Mouse (Mus musculus) kidney, embryonic 15.5 days (tissue): ENCODE data around the gene Ppp4c. TPM values are rescaled to one million over a fixed set of nuclear protein-coding genes. Genes with fewer than 3 reads are reported as not detected.
A peak's percentile ranks its signal among the peaks of the same experiment; 100 is the strongest.
"Not testable (repeated sequence)": the region's sequence is repeated elsewhere in the genome, so short reads cannot be mapped to it uniquely, and the experiment has no call there.

ENCODE experiments used
- ATAC-seq: fragments of 200-750 bp; cut with Nextera tagmentation; replicated peaks from 2 replicates; pipeline ENCODE4 v1.8.0; 2017; ENCODE audit warnings: moderate TSS enrichment; ENCODE audit not compliant: low FRiP score
- H3K27ac ChIP-seq: fragments of 300-500 bp; sonication (generic); 2 replicates; pipeline ENCODE4 v1.5.1; 2015; ENCODE audit warnings: mild to moderate bottlenecking, inconsistent platforms
- H3K27me3 ChIP-seq: fragments of 300-500 bp; sonication (generic); 2 replicates; pipeline ENCODE4 v1.6.1; 2015; ENCODE audit warnings: inconsistent platforms
- H3K36me3 ChIP-seq: fragments of 300-500 bp; sonication (generic); 2 replicates; pipeline ENCODE4 v1.6.1; 2015; ENCODE audit warnings: inconsistent platforms
- H3K4me1 ChIP-seq: fragments of 300-500 bp; sonication (generic); 2 replicates; pipeline ENCODE4 v1.6.1; 2015; ENCODE audit warnings: inconsistent platforms
- H3K4me2 ChIP-seq: fragments of 300-500 bp; sonication (generic); 2 replicates; pipeline ENCODE4 v1.6.1; 2015; ENCODE audit warnings: moderate library complexity, mild to moderate bottlenecking, inconsistent platforms
- H3K4me3 ChIP-seq: fragments of 300-500 bp; sonication (generic); replicated peaks from 2 replicates; pipeline ENCODE4 v1.5.1; 2015; ENCODE audit warnings: mild to moderate bottlenecking, inconsistent platforms
- H3K9ac ChIP-seq: fragments of 300-500 bp; sonication (generic); 2 replicates; pipeline ENCODE4 v1.6.1; 2015; ENCODE audit warnings: mild to moderate bottlenecking, inconsistent platforms
- H3K9me3 ChIP-seq: fragments of 300-500 bp; sonication (generic); replicated peaks from 2 replicates; pipeline ENCODE4 v1.6.1; 2016; ENCODE audit warnings: inconsistent platforms
- WGBS: fragments of 180-500 bp; shearing (Covaris S2); methylation state at CpG from one replicate; pipeline ENCODE4 v1.1.7; 2015; ENCODE audit warnings: mixed read lengths; 5-methylcytosine and 5-hydroxymethylcytosine counted together
- polyA plus RNA-seq: library from polyadenylated mRNA; unstranded; fragments of >200 nt; fragmentation: Nextera tagmentation; extraction: Ambion mirVana; gene quantifications from 2 replicates; pipeline ENCODE4 v1.2.1, GENCODE M21; 2015

Gene Ppp4c
- polyA plus RNA-seq, 1 experiment from 2014 or later = 272 TPM

DNA sequence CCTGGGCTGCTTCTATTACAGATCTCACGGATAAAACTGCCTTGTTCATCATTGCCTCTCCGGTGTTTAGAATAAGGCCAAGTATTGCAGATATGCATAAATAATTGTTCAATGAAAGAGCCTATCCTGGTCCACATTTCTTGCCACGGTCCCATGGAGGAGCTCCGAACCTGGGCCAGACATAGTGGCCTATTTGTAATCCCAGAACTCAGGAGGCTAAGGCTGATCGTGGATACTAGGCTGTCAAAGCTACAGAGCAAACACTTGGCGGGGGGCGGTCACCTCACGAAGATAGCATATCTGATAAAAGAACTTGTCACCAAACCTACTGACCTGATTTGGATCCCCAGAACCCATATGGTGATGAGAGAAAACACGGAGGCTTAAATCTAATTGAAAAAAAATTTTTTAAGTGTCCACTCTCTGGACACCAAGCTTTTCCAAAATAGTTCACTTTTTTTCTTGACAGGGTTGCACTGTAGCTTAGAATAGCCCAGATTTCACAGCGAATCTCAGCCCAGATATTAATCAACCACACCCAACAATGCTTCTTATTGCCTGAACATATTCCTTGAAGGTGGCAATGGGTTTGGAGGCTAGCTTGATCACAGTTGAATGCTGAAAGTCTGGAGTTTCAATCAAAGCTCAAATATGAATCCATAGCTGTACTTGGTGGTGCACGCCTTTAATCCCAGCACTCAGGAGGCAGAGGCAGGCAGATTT lies 586 bp upstream of the Ppp4c start:
- H3K4me2 ChIP-seq = peak overlapping the region; percentile 70
- WGBS = 25% methylated on average over 11 of the region's 11 CpGs
- no peaks in the 10 kb centered on the region for H3K27me3 ChIP-seq
- H3K9me3 ChIP-seq = no peaks in the 10 kb centered on the region
- ATAC-seq = 0 out of 2 replicates have a peak, but pooled peaks have one; percentile 0
- H3K4me3 ChIP-seq = peak overlapping the region; percentile 67
- H3K36me3 ChIP-seq = peaks cover 67% of the 10 kb centered on the region
- peak overlapping the region; percentile 98 for H3K27ac ChIP-seq
- peak overlapping the region; percentile 96 for H3K9ac ChIP-seq
- H3K4me1 ChIP-seq = peaks cover 69% of the 10 kb centered on the region

DNA sequence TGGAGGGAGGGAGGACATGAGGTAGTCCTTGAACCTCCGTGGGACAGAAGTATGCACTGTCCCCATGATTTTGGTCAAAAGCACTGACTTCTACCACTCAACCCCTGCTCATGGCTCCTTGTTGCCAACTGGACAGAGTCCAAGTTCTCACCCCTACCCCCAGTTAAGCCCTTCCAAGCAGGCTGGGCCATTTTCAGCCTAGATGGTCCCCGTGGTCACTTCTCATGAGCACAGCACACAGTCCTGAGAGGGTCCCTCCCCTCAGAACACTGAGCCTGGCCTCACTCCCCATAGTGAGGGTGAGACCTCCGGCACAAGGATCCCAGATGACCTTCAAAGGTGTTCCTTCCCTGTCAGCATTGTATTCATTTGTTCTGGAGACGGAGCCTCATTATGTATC lies 3.2 kb downstream of the Ppp4c start:
- Histone ChIP-seq H3K9me3 (no peaks in the 10 kb centered on the region), H3K27me3 (no peaks in the 10 kb centered on the region), H3K27ac (no peak overlapping the region), H3K4me2 (no peak overlapping the region), H3K36me3 (peaks cover 69% of the 10 kb centered on the region), H3K4me1 (peaks cover 32% of the 10 kb centered on the region), H3K4me3 (no peak overlapping the region), H3K9ac (no peak overlapping the region)
- WGBS = 80% methylated on average over 4 of the region's 4 CpGs
- no peak for ATAC-seq

DNA sequence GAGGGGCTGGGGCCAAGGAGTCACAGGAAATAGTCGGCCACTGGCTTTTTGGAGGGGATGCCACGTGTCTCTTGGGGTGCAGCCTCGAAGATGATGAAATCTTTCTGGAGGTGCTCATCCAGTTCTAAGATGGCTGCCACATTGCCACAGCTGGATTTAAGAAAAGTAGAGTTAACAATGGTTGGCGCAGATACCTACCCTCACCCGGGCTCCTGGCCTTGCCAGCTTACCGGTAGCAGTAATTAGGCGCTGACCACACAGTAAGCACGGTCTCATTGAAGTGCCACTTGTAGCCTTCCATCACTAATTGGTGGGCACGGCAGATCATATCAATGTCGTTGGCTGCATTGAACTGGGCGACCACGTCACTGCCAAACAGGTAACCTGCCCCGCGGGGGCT lies 6.2 kb downstream of the Ppp4c start:
- Histone ChIP-seq H3K27ac (no peak overlapping the region), H3K9ac (no peak overlapping the region), H3K36me3 (peaks cover 66% of the 10 kb centered on the region), H3K4me1 (peaks cover 24% of the 10 kb centered on the region), H3K9me3 (no peaks in the 10 kb centered on the region), H3K27me3 (no peaks in the 10 kb centered on the region), H3K4me2 (no peak overlapping the region), H3K4me3 (no peak overlapping the region)
- no peak for ATAC-seq
- 84% methylated on average over 14 of the region's 14 CpGs for WGBS

DNA sequence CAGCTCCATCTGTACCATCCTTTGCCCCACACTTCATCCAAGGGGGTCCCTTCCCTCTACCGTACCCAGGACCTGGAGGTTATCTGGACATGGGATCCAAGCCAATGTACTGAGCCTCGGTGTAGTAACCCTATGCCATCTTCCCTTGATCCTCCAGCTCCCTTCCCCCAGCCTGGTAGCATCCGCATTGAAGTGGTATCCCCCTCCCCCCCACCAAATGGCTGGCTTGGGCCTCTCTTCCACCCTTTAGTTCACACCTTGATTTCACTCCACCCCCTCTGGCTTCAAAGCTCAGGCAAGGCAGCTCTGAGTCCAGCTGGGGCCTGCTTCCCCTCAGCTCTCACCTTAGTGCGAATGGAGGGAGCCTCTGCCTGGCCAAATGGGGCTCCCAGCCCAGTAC lies 7.2 kb downstream of the Ppp4c start:
- H3K27ac ChIP-seq = no peak overlapping the region
- WGBS = 47% methylated on average over 4 of the region's 4 CpGs

DNA sequence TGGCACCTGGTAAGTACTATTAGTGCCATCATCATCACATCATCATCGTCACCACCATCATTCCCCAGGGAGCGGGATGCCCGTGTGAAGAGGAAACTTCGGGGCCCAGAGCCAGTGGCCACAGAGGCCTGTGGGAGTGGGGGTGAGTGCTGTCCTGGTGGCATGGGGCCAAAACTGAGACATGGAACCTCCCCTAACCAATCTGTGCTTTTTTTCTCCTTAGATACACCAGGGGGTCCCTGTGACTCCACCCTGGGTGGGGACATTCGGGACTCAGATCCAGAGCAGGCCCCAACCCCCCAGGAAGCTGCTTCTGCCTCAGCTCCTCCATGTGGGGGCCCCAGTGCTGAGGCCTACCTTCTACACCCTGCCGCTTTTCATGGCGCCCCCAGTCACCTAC lies 7.8 kb downstream of the Ppp4c start:
- no peak overlapping the region for H3K9ac ChIP-seq
- H3K4me1 ChIP-seq = peaks cover 24% of the 10 kb centered on the region
- H3K27me3 ChIP-seq = no peaks in the 10 kb centered on the region
- no peaks in the 10 kb centered on the region for H3K9me3 ChIP-seq
- H3K4me2 ChIP-seq = no peak overlapping the region
- no peak overlapping the region for H3K27ac ChIP-seq
- ATAC-seq = no peak
- no peak overlapping the region for H3K4me3 ChIP-seq
- peaks cover 58% of the 10 kb centered on the region for H3K36me3 ChIP-seq
- 54% methylated on average over 7 of the region's 7 CpGs for WGBS

More for the DNA sequence above, 7.2 kb downstream of the Ppp4c start:
- Histone ChIP-seq H3K27me3 (no peaks in the 10 kb centered on the region), H3K36me3 (peaks cover 64% of the 10 kb centered on the region), H3K4me1 (peaks cover 24% of the 10 kb centered on the region), H3K4me3 (no peak overlapping the region), H3K4me2 (no peak overlapping the region), H3K9me3 (no peaks in the 10 kb centered on the region), H3K9ac (no peak overlapping the region)
- no peak for ATAC-seq

DNA sequence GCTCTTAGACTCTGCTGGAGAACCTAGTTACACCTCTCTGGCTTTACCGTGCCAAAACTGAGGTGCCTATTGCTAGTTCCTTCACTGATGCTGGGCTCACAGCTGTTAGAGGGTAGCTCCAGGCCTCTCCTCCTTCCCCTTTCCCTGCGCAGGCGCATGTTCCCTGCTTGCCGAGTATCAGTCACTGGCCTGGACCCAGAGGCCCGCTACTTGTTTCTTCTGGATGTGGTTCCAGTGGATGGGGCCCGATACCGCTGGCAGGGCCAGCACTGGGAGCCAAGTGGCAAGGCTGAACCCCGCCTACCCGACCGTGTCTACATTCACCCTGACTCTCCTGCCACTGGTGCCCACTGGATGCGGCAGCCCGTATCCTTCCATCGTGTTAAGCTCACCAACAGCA lies 9.6 kb downstream of the Ppp4c start:
- Histone ChIP-seq H3K4me1 (peaks cover 31% of the 10 kb centered on the region), H3K4me3 (no peak overlapping the region), H3K9me3 (no peaks in the 10 kb centered on the region), H3K27ac (0 out of 2 replicates have a peak overlapping the region, but pooled peaks have one; percentile 28), H3K9ac (no peak overlapping the region), H3K27me3 (no peaks in the 10 kb centered on the region), H3K36me3 (peaks cover 50% of the 10 kb centered on the region), H3K4me2 (no peak overlapping the region)
- no peak for ATAC-seq
- WGBS = 63% methylated on average over 13 of the region's 13 CpGs

DNA sequence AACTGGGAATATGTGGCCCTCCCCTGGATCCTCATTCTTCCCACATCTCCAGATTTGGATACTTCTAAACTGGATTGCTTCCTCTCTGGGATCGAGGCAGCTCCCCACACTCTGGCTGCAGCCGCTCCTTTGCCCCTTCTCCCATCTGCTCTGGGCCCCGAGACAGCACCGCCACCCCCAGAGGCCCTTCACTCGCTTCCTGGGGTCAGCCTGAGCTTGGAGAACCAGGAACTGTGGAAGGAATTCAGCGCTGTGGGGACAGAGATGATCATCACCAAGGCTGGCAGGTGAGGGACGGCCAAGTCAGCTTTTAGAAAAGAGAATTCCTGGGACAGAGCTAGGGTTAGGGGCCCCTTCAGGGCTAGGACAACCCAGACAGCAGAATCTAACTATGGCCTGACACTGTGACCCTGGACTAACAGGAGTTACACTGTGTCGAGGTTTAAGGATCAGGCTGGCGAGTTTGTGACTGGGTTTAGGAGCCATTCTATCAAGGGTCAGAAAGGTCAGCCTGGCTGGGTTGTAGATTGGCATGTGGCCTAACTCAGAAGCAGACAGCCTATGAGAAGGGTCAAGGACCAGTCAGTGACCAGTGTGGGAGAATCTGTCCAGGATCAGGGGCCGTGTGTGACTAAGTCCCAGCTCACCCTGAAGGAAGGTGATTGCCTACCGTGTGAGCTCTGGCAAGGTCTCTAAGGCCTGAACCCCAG lies 10.5 kb downstream of the Ppp4c start:
- 26% methylated on average over 11 of the region's 11 CpGs for WGBS
- ATAC-seq = no peak
- Histone ChIP-seq H3K4me2 (peak overlapping the region; percentile 92), H3K27me3 (no peaks in the 10 kb centered on the region), H3K36me3 (peaks cover 41% of the 10 kb centered on the region), H3K27ac (0 out of 2 replicates have a peak overlapping the region, but pooled peaks have one; percentile 13), H3K4me3 (peak overlapping the region; percentile 49; the same call in 1 of the 2 replicates), H3K9me3 (no peaks in the 10 kb centered on the region), H3K9ac (0 out of 2 replicates have a peak overlapping the region, but pooled peaks have one; percentile 42), H3K4me1 (peaks cover 39% of the 10 kb centered on the region)

DNA sequence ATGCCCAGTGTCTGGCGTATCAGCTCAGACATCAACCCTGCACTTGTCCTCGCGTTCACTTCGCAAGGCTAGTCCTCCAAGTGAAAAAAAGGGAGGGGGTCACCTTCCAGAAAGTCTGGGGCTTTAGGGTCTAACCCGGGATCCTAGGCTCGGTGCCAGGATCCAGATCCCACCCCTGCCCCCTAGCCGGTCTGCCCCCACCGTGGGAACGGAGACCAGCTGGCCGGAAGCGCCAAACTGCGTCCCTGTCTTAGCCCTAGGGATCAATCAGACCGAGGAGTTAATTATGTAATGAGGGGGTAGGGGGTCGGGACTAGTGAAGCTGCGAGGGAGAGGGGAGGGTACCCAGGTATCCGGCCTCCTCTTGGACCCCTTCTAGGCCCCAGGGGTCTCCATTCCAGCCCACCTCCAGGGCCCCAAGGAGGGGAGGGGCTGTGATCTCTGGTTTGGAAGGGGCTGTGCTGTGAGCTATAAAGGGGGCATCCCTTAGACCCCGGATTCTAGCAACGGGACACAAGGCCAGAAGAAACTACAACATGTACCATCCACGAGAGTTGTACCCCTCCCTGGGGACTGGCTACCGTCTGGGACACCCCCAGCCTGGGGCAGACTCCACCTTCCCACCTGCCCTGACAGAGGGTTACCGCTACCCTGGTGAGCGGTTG lies 11.2 kb downstream of the Ppp4c start, which contains the start of gene Tbx6:
TSS of gene Tbx6 (plus strand) at position 513 of the 665 bp plus-strand sequence.
- Histone ChIP-seq H3K4me1 (peaks cover 44% of the 10 kb centered on the region), H3K4me2 (peak within 1 kb of the TSS; percentile 92), H3K9ac (peak within 1 kb of the TSS; percentile 42), H3K27ac (peak within 1 kb of the TSS; percentile 41), H3K27me3 (no peaks in the 10 kb centered on the region), H3K4me3 (peak within 1 kb of the TSS; percentile 49), H3K9me3 (no peaks in the 10 kb centered on the region), H3K36me3 (peaks cover 34% of the 10 kb centered on the region)
- WGBS = 3% methylated on average over 22 of the region's 22 CpGs
- 0 out of 2 replicates have a peak, but pooled peaks have one; percentile 1 for ATAC-seq

DNA sequence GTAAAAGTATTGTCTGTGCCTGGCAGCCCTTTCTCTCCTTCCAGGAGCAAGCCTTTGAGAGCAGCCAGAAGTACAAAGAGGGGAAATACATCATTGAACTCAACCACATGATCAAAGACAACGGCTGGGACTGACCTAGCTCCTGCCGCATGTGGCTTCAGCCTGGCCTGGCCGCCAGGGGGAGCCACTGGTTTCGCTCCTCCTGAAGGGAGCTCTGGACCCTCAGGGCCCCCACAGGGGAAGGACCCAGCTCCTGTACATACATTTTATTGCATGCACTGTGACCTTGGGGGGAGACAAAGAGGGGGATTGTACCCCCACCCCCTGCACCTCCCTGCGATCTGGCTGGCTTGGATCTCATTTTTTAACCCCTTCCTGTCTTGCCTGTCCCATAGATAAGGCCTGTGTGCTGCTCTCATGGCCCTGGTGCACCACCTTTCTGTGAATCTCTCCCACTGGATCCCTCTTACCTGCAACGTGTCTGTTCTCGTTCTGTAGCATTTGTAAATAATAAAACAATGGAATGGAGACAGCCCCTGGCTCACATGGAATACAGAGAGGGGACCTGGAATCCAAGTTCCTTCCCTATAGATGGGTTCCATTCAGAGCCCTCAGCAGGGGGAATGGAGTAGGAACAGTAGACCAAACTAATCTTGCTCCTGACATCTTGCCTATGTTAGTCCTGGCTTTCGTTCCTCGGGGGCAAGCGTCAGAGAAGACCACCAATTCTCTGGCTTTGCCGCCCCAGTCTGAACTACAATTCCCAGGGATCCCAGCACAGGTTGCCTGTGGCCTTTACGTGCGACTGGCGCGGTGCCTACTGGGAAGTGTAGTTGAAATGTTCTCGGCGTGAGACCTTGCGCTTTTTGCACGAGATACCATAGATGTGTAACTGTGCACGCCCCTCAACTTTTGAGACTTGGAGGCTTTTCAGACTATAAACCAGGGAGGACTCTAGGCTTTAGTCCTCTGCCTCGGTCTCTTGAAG lies 12.0 kb downstream of the Ppp4c start:
- Histone ChIP-seq H3K36me3 (peaks cover 29% of the 10 kb centered on the region), H3K27me3 (no peaks in the 10 kb centered on the region), H3K4me1 (peaks cover 51% of the 10 kb centered on the region), H3K4me3 (peak overlapping the region; percentile 49), H3K9me3 (no peaks in the 10 kb centered on the region), H3K9ac (peak overlapping the region; percentile 42), H3K4me2 (peak overlapping the region; percentile 92), H3K27ac (peak overlapping the region; percentile 72)
- under 1% methylated on average over 21 of the region's 21 CpGs for WGBS
- peak; percentile 56 for ATAC-seq

DNA sequence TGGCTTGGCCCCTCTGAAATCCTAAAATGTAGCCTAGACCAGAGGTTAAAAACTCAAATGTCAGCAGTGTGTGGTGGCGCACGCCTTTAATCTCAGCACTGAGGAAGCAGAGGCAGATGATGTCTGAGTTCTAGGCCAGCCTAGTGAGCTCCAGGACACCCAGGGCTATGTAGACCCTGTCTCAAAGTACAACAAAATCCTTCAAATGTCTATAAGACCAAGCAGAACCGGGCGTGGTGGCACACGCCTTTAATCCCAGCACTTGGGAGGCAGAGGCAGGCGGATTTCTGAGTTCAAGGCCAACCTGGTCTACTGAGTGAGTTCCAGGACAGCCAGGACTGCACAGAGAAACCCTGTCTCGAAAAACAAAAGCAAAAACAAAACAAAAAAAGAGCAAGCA lies 13.2 kb downstream of the Ppp4c start:
- H3K9ac ChIP-seq, H3K4me2 ChIP-seq, H3K27me3 ChIP-seq, H3K9me3 ChIP-seq, ATAC-seq, H3K27ac ChIP-seq, H3K4me3 ChIP-seq: not testable (repeated sequence)
- peaks cover 22% of the 10 kb centered on the region for H3K36me3 ChIP-seq
- 91% methylated on average over 7 of the region's 7 CpGs for WGBS
- H3K4me1 ChIP-seq = peaks cover 51% of the 10 kb centered on the region

DNA sequence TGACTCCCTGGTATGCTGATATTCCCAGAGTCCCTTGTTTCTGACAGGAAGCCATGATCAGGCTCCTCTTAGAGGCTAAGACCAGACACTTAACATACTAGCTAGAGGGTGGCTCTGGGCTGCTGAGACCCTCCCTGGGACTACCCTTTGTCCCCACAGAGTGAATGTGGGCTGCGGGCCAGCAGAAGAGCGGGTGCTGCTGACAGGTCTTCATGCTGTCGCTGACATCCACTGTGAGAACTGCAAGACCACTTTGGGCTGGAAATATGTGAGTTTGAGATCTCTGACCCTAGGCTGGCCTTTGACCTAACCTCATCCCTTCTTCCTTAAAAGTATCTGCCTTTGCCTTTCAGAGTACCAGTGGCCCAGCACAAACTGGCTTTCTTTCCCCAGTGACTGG lies 14.1 kb downstream of the Ppp4c start:
- Histone ChIP-seq H3K4me1 (peaks cover 51% of the 10 kb centered on the region), H3K9me3 (no peaks in the 10 kb centered on the region), H3K27me3 (no peaks in the 10 kb centered on the region), H3K4me3 (peak overlapping the region; percentile 85), H3K9ac (peak overlapping the region; percentile 91; the same call in 1 of the 2 replicates), H3K27ac (peak overlapping the region; percentile 85; the same call in 1 of the 2 replicates), H3K4me2 (peak overlapping the region; percentile 98), H3K36me3 (peaks cover 20% of the 10 kb centered on the region)
- 88% methylated on average over 3 of the region's 3 CpGs for WGBS
- no peak for ATAC-seq
